Mouse (Mus musculus): ENCODE data around the gene Fam89b. TPM values are rescaled to one million over a fixed set of nuclear protein-coding genes. Genes with fewer than 3 reads are reported as not detected.
"Not testable (repeated sequence)": the region's sequence is repeated elsewhere in the genome, so short reads cannot be mapped to it uniquely, and the experiment has no call there.

Gene Fam89b
- total RNA-seq, 2 experiments from 2014 or later: 43.1 to 44.9 TPM

- no peak for DNase-seq
Observed at GRCm38 (mm10) chr19:5713255-5713654, 16.2 kb downstream of the Fam89b start.

DNA sequence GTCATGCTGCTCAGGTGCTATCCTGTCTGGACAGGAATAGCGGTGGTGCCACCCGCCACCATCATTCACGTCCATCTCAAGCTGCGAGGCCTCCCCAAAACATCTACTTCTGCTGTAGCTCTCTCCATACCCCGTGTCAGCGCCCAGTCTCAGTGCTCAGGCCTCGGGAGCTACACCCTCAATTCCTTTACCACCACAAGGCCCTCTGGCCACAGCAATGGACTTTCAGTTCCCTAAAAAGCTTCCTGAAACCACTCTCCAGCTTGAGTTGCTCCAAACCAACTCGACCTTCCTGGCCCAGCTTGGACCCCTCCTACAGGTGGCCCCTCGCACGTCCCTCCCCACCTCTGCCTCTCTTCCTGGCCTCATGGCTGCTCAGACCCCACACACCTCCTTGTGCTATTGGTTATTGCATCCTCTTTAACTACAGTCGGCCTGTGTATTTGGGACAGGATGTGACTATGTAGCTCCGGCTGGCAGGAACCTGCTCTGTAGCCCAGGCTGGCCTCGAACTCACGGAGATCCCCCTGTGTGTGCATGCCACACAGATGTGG is 17.5 kb downstream of the Fam89b start:
- no peak for DNase-seq

DNA sequence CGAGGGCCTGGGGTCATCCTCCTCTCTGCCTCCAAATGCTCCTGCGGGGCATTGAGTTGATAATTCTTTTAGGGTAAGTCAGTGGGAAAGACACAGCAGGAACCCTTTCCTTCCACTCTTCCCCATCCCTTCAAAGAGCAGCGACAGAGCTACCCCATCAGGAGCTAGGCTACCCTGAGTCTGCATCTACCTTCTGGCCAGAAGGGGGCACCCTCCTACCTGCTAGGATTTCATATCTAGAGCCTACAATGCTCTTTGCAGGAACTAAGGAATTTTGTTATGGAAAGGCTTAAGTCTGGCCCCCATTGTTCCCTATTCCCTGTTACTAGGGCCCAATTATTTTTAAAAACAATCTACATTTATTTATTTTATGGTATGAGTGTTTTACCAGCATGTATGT is 18.2 kb downstream of the Fam89b start:
- DNase-seq: peak; percentile 77

GRCm38 (mm10) chr19:5710581-5710980 is 18.9 kb downstream of the Fam89b start:
- DNase-seq: no peak

- DNase-seq: no peak
Observed at GRCm38 (mm10) chr19:5710068-5710467, 19.4 kb downstream of the Fam89b start.

DNA sequence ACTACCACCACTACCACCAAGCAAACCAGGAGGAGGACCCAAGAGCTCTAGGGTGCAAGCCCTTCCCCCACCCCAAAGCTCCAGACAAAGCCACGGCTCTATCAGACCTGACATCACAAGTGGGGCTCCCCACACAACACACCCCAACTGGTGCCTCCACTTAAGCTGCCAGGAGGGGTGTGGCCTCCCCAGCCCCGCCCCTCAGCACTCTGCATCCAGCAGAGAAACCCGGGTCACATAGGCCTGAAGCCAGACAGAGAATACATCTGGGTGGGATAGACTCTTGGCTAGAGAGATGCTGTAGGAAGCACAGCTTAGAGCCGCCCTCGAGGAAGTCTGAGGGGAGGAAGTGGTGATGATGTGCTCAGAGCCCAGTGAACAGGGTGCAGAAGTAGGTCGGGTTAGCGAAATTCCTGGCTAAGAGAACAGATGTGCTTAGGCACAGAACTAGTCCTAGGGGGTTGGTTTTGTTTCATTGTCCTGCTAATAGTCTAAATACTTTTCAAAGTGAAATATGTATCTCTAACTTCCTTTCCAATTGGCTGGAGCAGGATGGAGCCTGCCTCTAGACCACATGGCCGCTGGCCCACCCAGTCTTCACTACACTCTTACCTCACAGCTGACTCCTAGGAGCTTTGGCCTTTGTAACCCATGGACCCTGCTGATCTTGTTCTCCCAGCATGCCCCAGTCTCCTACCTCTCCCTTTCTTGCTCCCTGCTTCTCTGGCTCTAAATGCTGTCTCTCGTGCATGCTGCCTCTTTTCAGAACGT is 24.5 kb downstream of the Fam89b start:
- DNase-seq: peak; percentile 48

DNA sequence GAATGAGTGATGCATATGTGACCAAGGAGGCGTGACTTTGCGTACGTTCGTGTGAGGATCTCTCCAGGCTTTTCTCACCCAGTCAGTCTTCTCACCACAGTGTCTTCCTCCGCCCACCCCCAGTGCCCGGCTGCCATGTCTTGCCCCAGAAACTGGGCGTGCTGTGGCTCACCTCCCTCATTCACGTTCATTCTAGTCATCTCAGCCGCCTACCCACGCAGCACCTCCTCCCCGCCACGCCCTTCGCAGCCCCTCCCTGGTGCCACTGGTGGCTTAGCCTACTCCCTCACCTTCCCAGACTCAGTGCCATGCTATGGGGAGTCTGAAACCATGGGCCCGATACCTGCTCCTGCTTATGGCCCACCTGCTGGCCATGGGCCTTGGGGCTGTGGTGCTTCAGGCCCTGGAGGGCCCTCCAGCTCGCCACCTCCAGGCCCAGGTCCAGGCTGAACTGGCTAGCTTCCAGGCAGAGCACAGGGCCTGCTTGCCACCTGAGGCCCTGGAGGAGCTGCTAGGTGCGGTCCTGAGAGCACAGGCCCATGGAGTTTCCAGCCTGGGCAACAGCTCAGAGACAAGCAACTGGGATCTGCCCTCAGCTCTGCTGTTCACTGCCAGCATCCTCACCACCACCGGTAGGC is 25.2 kb downstream of the Fam89b start, which contains the start of gene Kcnk7:
Gene Kcnk7, plus strand, starts transcription at position 205 of the 638 bp plus-strand sequence.
- no peak for DNase-seq

DNA sequence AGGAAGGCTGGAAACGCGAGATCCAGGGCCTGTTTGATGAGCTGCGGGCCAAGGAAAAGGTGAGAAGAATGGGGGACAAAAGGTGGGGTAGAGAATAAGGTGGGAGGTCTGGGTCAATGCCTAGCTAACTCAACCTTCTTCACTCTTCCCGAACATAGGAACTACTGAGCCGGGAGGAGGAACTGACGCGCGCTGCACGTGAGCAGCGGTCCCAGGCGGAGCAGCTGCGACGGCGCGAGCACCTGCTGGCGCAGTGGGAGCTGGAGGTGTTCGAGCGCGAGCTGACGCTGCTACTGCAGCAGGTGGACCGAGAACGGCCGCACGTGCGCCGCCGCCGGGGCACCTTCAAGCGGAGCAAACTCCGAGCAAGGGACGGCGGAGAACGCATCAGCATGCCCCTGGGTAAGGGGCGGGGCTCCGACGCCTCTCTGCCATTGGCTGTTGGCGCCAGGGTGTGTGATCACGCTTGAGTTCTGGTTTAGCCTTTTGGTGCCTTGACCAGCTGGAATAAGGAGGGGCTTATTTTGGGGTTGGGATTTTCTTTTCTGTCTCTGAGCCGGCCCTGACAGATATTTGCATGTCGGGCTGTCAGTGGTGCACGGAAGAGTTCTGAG is 33.5 kb downstream of the Fam89b start:
- no peak for DNase-seq

GRCm38 (mm10) chr19:5693801-5694200 is 35.7 kb downstream of the Fam89b start:
- no peak for DNase-seq

DNA sequence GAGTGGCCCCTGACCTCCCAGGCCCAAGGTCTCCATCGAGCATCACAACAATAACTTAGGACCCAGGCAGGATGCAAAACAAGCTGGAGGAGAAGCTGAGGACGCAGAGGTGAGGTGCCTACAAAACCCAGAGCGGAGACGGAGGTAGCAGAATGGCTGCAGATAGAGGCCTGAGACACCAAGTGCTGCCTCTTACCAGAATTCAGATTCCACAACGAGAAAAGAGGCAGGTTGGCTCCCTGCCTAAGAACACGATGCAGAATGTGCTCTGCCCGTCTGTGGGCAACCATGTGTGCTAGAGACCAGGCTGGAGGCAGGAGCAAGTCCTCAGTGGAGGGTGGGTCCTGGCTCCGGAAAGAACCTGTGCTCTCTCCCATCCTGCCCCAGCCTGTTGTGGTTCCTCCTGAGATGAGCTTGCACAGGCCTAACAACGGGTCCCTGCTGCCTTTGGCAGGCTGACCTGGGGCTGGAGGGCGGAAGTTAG is 36.5 kb downstream of the Fam89b start:
- DNase-seq: no peak

DNA sequence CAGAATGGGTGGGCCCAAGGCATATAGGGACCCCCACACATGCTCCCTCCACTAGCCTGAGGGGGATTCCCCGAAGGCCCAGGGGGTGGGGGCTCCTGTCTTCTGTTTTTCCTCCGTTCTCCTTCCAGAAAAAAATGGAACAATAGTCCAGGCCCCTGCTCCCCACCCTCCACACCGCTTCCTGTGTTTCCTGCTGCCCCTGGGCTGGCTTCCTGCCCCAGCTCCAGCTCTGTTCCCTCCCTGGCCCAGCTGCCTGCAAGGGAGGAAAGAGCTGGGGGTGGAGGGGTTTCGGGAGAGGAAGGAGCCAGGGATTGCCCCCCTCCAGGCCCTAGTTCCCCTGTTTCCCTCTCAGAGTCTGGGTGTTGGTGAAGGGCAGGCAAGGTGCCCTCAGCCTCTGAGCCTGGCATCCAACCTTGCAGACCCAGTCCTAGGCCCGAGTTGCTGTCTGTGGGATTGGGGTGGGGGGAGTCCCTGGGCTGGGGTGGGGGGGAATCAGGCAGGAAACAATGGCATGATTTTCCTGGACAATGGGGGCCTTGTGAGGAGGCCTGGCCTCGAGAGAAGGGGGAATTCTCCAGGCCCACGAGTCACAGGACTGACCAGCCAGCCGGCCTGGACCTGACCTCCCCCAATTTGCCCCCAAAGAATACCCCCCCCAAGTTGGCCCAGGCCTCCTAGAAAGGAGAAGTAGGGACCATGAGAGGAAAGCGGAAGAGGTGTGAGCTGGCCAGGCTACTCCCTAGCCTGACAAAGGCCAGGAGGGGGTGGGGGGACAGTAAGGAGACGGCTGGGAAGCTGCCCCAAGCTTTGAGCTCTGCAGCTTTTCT is 37.2 kb downstream of the Fam89b start:
- DNase-seq: peak; percentile 50

GRCm38 (mm10) chr19:5691601-5692000 is 37.9 kb downstream of the Fam89b start:
- no peak for DNase-seq

- no peak for DNase-seq
Observed at GRCm38 (mm10) chr19:5690343-5690735, 39.1 kb downstream of the Fam89b start.

DNA sequence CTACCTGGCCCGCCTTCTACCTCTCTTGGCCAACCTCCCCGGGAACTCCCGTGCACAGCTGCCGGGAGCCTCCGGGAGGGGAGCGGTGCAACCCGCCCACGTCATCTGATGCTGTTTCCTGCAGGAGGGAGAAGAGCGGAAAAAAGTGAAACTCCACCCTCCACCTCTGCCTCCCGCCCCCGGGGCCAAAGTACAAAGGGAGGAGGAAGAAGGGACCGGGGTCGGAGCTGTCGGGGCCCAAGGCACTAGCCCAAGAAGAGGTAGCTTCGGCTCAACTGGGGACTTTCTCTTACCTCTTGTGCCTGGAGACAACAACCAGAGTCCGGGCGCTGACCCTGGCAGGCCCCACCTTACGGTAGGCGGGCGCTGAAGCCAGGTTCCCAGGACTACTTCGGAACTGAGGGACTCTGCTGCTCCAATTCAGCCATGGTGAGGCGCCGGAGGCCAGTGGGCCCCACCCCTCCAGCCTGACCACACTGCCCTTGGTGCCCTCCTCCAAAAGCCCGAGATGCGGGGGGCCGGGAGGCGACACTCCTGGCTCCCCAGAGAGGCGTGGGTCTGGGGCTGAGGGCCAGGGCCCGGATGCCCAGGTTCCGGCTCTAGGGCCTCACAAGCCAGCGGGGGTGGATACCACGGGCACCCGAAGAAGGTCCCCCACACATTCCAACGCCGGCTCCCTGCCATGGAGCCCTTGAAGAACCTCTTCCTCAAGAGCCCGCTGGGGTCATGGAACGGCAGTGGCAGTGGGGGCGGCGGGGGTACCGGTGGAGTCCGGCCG is 39.7 kb downstream of the Fam89b start:
- peak; percentile 78 for DNase-seq

DNA sequence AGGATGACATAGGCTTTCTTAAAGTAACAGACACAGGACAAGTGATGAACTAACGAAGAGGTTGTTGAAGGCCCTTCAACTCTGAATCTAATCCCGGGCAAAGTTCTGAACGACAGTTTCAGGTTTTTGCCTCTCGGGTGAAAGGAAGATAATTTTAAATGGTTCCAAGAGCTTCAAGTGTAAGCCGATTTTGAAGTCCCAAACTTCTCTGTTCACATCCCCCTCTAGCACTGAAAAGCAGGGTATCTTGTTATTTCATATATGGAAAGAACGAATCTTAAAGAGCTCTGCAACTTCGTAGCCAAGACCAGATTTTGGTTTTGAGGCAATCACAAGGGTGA is 40.4 kb downstream of the Fam89b start:
- no peak for DNase-seq

DNA sequence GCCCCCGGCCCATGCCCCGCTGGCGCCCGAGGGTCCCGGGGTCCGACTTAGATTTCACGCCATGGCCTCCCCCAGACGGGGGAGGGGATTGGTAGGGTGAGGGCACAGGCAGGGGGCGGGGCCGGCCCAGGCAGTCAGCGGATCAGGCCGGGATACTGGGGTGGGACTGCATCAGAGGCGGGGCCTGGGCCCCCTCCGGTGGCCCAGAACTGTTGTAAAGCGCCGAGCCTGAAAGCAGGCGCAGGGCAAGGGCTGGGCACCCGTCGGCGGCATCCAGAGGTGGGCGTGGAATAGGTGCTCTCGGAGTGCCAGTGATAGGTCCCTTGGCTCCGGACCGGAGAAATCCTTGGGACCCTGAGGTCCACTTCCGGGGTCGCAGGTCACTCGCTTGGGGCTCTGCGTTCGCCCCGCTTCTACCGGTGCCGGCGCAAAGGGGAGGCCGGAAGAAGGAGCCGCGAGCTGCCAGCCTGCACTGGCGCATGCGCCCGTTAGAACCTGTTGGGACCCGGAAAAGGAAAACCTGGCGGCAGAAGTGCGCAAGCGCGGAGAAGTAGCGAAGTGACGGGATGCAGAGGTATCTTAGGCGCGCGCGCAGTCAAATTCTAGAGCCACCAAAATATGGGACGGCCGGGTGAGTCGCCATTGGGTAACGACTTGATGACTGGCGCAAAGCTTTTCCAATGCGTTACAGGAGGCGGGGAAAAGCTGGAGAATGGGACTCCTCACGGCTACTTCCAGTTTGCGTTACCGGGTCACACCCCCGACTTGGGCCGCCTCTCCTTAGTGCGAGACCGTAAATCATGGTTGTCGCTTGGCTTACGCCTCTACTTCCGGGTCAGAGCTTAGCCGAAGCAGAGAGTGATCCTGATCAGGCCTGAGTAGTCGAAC is 41.0 kb downstream of the Fam89b start, which contains the start of the genes Map3k11 and Pcnx3:
Gene Map3k11, plus strand, starts transcription at position 543 of the 888 bp plus-strand sequence.
Gene Pcnx3, minus strand, starts transcription at position 709 of the 888 bp plus-strand sequence.
- DNase-seq: peak; percentile 94

GRCm38 (mm10) chr19:5687738-5688137 is 41.7 kb downstream of the Fam89b start:
- no peak for DNase-seq

DNA sequence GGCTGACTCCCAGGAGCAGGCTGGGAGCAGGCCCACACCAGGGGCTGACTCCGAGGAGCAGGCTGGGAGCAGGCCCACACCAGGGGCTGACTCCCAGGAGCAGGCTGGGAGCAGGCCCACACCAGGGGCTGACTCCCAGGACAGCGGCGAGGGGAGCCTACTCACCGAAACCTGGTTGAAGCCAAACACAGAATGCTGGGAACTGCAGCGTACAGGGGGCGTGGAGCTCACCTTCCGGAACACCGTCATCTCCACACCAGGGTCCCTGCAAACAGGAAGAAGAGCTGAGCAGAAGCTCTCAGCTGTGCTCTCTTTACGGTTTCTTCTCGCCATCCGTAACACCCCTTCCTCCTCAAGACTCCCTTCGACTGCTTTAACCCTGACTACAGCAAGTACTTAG is 42.5 kb downstream of the Fam89b start:
- not testable (repeated sequence) for DNase-seq

DNA sequence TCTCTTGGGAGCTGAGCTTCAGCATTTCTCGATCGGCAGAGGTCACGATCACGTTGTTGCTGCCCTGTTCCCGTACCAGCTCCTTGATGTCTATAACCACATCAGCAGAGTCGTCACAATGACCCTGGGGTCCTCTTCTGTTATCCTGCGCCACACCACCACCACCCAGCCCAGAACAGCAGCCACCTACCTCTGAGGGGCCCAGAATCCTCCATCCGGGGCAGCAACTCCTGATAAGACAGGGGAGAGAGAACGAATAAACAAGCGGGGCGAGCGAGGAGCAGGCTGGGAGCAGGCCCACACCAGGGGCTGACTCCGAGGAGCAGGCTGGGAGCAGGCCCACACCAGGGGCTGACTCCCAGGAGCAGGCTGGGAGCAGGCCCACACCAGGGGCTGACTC is 43.0 kb downstream of the Fam89b start:
- DNase-seq: no peak

GRCm38 (mm10) chr19:5685861-5686260 is 43.6 kb downstream of the Fam89b start:
- no peak for DNase-seq

All from gastrocnemius, postnatal 10 days (tissue).